Mouse (Mus musculus) heart, adult 2 months (tissue): ENCODE measurements around the gene Exph5. TPM values are rescaled to one million over a fixed set of nuclear protein-coding genes. Genes with fewer than 3 reads are reported as not detected.

Experiments
- DNase-seq, 2 experiments: peaks; one replicate each; pipeline ENCODE4 v3.0.0; 2021
- H3K27ac ChIP-seq: fragments of 200-600 bp; 2 replicates; pipeline ENCODE4 v1.8.1; 2022
- H3K27me3 ChIP-seq: fragments of 200-500 bp; 2 replicates; pipeline ENCODE4 v1.6.1; 2012; ENCODE audit warnings: mild to moderate bottlenecking, low read length, inconsistent platforms, mixed read lengths; ENCODE audit not compliant: control insufficient read depth, insufficient read depth
- H3K36me3 ChIP-seq: fragments of 200-500 bp; 2 replicates; pipeline ENCODE4 v1.6.1; 2012; ENCODE audit warnings: low read length, inconsistent platforms; ENCODE audit not compliant: control insufficient read depth, insufficient read depth
- H3K4me1 ChIP-seq: fragments of 200-500 bp; 2 replicates; pipeline ENCODE4 v1.6.1; 2011; ENCODE audit warnings: low read length; ENCODE audit not compliant: control insufficient read depth, insufficient read depth
- H3K4me3 ChIP-seq: fragments of 200-600 bp; 2 replicates; pipeline ENCODE4 v1.8.1; 2022
- H3K79me2 ChIP-seq: fragments of 200-500 bp; replicated peaks from 2 replicates; pipeline ENCODE4 v1.6.1; 2012; ENCODE audit warnings: mild to moderate bottlenecking, inconsistent platforms, low read length, moderate library complexity, mixed read lengths; ENCODE audit not compliant: control insufficient read depth, insufficient read depth
- H3K9ac ChIP-seq: fragments of 200-500 bp; 2 replicates; pipeline ENCODE4 v1.6.1; 2012; ENCODE audit warnings: low read depth, mild to moderate bottlenecking, control low read depth, inconsistent platforms, low read length, mixed read lengths
- CTCF ChIP-seq: fragments of 200-600 bp; IDR thresholded peaks from 2 replicates; pipeline ENCODE4 v1.8.1; 2022; ENCODE audit warnings: antibody characterized with exemption, mild to moderate bottlenecking, moderate library complexity
- EP300 ChIP-seq: fragments of 200-500 bp; IDR thresholded peaks from 2 replicates; pipeline ENCODE4 v1.6.1; 2011; ENCODE audit warnings: low read depth, low read length, control low read depth; ENCODE audit not compliant: insufficient read depth
- POLR2A ChIP-seq: fragments of 200-500 bp; IDR thresholded peaks from 2 replicates; pipeline ENCODE4 v1.6.1; 2011; ENCODE audit warnings: mild to moderate bottlenecking, low read depth, low read length, control low read depth; ENCODE audit not compliant: insufficient read depth
- WGBS: fragments of 180-500 bp; shearing (Covaris S2); methylation state at CpG from one replicate; pipeline ENCODE4 v1.1.7; 2018; 5-methylcytosine and 5-hydroxymethylcytosine counted together
- intact Hi-C: fragments of 180-260 bp; cut with DNase I; formaldehyde crosslinking; loops from one replicate; pipeline ENCODE4 v1.15.1; 2025
- polyA plus RNA-seq: library from polyadenylated mRNA; depleted of rRNA; stranded (reverse); fragments of >200 nt; gene quantifications from 2 replicates; pipeline ENCODE4 v1.2.3, GENCODE M21; 2012
- total RNA-seq, 2 experiments: library from RNA; stranded (reverse); gene quantifications; 2 replicates each; pipeline ENCODE4 v1.2.3; 2021

The Exph5 gene
- total and polyA plus RNA-seq, 3 experiments, result 0.14 to 0.37 (median 0.18) TPM

DNA sequence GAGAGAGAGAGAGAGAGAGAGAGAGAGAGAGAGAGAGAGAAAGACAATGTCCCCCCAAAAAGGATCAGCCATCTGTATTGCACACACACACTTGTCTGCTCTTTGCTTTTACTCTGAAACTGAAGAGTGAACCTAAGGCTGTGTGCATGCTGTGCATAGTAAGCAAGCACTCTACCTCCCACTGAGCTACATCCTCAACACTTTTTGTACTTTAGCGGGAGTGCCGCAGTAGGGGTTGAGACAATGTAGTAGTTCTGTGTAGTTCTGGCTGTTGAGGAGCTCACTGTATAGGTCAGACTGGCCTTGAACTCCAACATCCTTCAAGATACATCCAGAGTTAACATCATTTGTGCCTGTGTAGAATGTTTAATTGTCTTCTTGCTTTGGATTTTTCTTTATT, 35.9 kb upstream of the Exph5 start:
- intact Hi-C loops, result no loop called here
- no peaks in the 10 kb centered on the region for H3K27me3 ChIP-seq
- H3K4me3 ChIP-seq, result no peak overlapping the region
- no peaks in the 10 kb centered on the region for H3K79me2 ChIP-seq
- no peaks in the 10 kb centered on the region for H3K4me1 ChIP-seq
- no peak for DNase-seq
- no peaks in the 10 kb centered on the region for H3K36me3 ChIP-seq
- H3K9ac ChIP-seq, result no peak overlapping the region
- 83% methylated on average over 2 of the region's 2 CpGs for WGBS
- TF ChIP-seq CTCF (no peak), POLR2A (no peak)
- H3K27ac ChIP-seq, result no peak overlapping the region

DNA sequence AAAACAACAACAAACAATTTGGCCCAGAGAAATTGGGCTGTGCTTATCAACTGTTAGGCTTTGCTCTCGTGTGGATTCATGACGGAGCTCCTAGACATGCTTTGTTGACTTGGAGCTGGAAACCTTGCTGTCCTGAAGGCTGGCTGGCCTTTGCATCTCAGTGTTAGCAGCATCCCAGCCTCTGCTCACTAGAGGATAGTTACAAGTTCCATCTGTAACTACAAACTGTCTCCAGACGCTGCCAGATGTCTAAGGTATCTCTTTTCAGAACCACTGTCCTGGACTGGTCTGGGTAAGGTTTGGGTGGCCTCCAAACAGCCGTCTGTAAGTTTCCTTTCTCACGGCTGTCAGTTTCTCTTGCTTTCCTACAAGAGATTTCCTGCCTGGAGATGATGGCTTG, 33.4 kb upstream of the Exph5 start:
- Histone ChIP-seq H3K36me3 (no peaks in the 10 kb centered on the region; the same call in 1 of the 2 replicates), H3K27ac (no peak overlapping the region), H3K9ac (no peak overlapping the region), H3K79me2 (no peaks in the 10 kb centered on the region), H3K4me3 (no peak overlapping the region), H3K27me3 (no peaks in the 10 kb centered on the region), H3K4me1 (no peaks in the 10 kb centered on the region)
- no peak for DNase-seq
- intact Hi-C loops, result no loop called here
- 30% methylated on average over 5 of the region's 5 CpGs for WGBS
- no peak for TF ChIP-seq CTCF
- no peak for TF ChIP-seq EP300
- TF ChIP-seq POLR2A, result no peak

- WGBS, result 59% methylated on average over 5 of the region's 5 CpGs
- Histone ChIP-seq H3K36me3 (no peaks in the 10 kb centered on the region; the same call in 1 of the 2 replicates), H3K4me1 (no peaks in the 10 kb centered on the region), H3K27ac (no peak overlapping the region), H3K79me2 (no peaks in the 10 kb centered on the region), H3K4me3 (no peak overlapping the region), H3K9ac (no peak overlapping the region), H3K27me3 (no peaks in the 10 kb centered on the region)
- TF ChIP-seq EP300 (no peak), CTCF (peak; percentile 62), POLR2A (no peak)
- intact Hi-C loops, result no loop called here
- no peak for DNase-seq
Observed at GRCm38 (mm10) chr9:53268731-53269465, 32.6 kb upstream of the Exph5 start.

GRCm38 (mm10) chr9:53269466-53269755, 32.1 kb upstream of the Exph5 start:
- Histone ChIP-seq H3K4me3 (no peak overlapping the region), H3K27me3 (no peaks in the 10 kb centered on the region), H3K79me2 (no peaks in the 10 kb centered on the region), H3K36me3 (no peaks in the 10 kb centered on the region; the same call in 1 of the 2 replicates), H3K9ac (no peak overlapping the region), H3K4me1 (no peaks in the 10 kb centered on the region), H3K27ac (no peak overlapping the region)
- TF ChIP-seq EP300 (no peak), CTCF (no peak), POLR2A (no peak)
- DNase-seq, result no peak
- intact Hi-C loops, result no loop called here
- WGBS, result 86% methylated on average over 5 of the region's 5 CpGs

DNA sequence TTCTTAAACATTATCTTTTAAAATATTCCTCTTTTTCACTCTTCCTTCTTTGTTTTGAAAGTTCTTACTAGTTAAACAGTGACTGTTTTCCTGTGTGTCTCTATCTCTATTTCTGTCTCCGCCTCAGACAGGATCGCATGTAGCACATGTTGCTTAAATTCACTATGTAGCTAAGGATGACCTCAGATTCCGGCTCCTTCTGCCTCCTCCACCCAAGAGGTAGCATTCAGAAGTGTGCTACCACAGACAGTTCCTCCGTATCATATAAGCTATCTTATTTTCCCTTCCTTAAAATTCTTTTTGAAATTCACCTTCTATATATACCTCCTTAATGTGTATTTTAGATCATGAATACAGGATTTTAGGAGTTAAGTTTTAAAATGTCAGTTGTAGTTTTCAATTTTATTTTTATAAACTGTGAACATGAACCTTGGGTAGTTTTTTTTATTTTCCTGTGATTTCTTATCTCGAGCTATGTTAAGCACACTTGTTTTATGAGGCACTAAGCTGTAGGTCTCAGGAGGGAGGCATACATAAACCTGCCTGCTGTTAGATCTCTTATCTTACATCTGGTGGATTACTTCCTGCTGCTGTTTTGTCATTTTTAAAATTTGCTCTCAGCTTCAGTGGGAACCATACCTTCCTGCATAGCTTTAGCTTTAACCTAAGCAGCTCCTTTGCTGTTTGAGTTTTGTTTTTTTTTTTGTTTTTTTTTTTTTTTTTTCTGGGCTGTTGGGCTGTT, 30.0 kb upstream of the Exph5 start:
- no peaks in the 10 kb centered on the region for H3K4me1 ChIP-seq
- intact Hi-C loops, result no loop called here

GRCm38 (mm10) chr9:53272207-53272606, 29.3 kb upstream of the Exph5 start:
- H3K4me3 ChIP-seq, result no peak overlapping the region
- no peaks in the 10 kb centered on the region for H3K79me2 ChIP-seq
- no peaks in the 10 kb centered on the region; the same call in 1 of the 2 replicates for H3K36me3 ChIP-seq
- 46% methylated on average over 5 of the region's 5 CpGs for WGBS
- H3K9ac ChIP-seq, result no peak overlapping the region
- no peak overlapping the region for H3K27ac ChIP-seq
- TF ChIP-seq CTCF (no peak), EP300 (no peak), POLR2A (no peak)
- no peaks in the 10 kb centered on the region for H3K4me1 ChIP-seq
- no peaks in the 10 kb centered on the region for H3K27me3 ChIP-seq
- intact Hi-C loops, result no loop called here
- DNase-seq, result no peak

More for the DNA sequence above, 30.0 kb upstream of the Exph5 start:
- Histone ChIP-seq H3K9ac (no peak overlapping the region), H3K36me3 (no peaks in the 10 kb centered on the region; the same call in 1 of the 2 replicates), H3K79me2 (no peaks in the 10 kb centered on the region), H3K4me3 (no peak overlapping the region), H3K27ac (no peak overlapping the region), H3K27me3 (no peaks in the 10 kb centered on the region)
- 46% methylated on average over 5 of the region's 5 CpGs for WGBS
- TF ChIP-seq POLR2A, result no peak
- no peak for TF ChIP-seq EP300
- no peak for TF ChIP-seq CTCF
- DNase-seq, result no peak
